Mouse (Mus musculus) CH12.LX (cell line): Measurements from ENCODE around the gene Socs7. TPM values are rescaled to one million over a fixed set of nuclear protein-coding genes. Genes with fewer than 3 reads are reported as not detected.

Experiments
- DNase-seq: peaks from one replicate; pipeline ENCODE4 v3.0.0-alpha.2; 2013; ENCODE audit errors: extremely low read depth
- H3K27ac ChIP-seq: 2 replicates; pipeline ENCODE4 v1.5.1; 2012; ENCODE audit warnings: low read depth, mild to moderate bottlenecking, control low read depth, moderate library complexity; ENCODE audit not compliant: insufficient read depth
- H3K27me3 ChIP-seq: replicated peaks from 2 replicates; pipeline ENCODE3; 2012; ENCODE audit warnings: inconsistent platforms
- H3K36me3 ChIP-seq, 2 experiments: replicated peaks in 1 of 2; 2 replicates each; pipeline versions ENCODE3 to v1.6.1; 2012; ENCODE audit warnings: inconsistent platforms in 1 of 2, low read length in 1 of 2, mild to moderate bottlenecking in 1 of 2, mixed read lengths in 1 of 2, moderate library complexity in 1 of 2; ENCODE audit not compliant: control insufficient read depth in 1 of 2, insufficient read depth in 1 of 2
- H3K4me1 ChIP-seq, 2 experiments: 2 replicates each; pipeline ENCODE4 v1.6.1; 2012; ENCODE audit warnings: inconsistent platforms in 1 of 2, moderate library complexity in 1 of 2; ENCODE audit not compliant: insufficient read depth in 2 of 2, control insufficient read depth in 1 of 2
- H3K4me2 ChIP-seq: 2 replicates; pipeline ENCODE4 v1.6.1; 2012; ENCODE audit warnings: low read depth, mild to moderate bottlenecking, control low read depth; ENCODE audit not compliant: poor library complexity, insufficient read depth, severe bottlenecking
- H3K4me3 ChIP-seq, 3 experiments: fragments of 150-350 bp in 1 of 3; sonication (generic) in 1 of 3; replicated peaks in 1 of 3; 2 replicates each; pipeline versions ENCODE3 to v1.5.1; 2011 to 2012; ENCODE audit warnings: low read depth in 2 of 3, low read length in 2 of 3, mild to moderate bottlenecking in 2 of 3, moderate library complexity in 2 of 3, control low read depth in 1 of 3, improper control_type of control experiment in 1 of 3, inconsistent platforms in 1 of 3, mixed read lengths in 1 of 3; ENCODE audit not compliant: poor library complexity in 1 of 3
- H3K79me2 ChIP-seq: replicated peaks from 2 replicates; pipeline ENCODE4 v1.6.1; 2012; ENCODE audit warnings: mild to moderate bottlenecking, moderate library complexity; ENCODE audit not compliant: control insufficient read depth, poor library complexity, insufficient read depth, severe bottlenecking; ENCODE audit errors: extremely low read depth
- H3K9ac ChIP-seq: 2 replicates; pipeline ENCODE4 v1.6.1; 2012; ENCODE audit warnings: low read depth, mild to moderate bottlenecking, control low read depth, moderate library complexity; ENCODE audit not compliant: insufficient read depth
- H3K9me3 ChIP-seq: replicated peaks from 2 replicates; pipeline ENCODE3; 2012; ENCODE audit warnings: low read length, inconsistent platforms, mixed read lengths
- BHLHE40 ChIP-seq: IDR thresholded peaks from 2 replicates; pipeline ENCODE4 v1.6.1; 2011; ENCODE audit warnings: mild to moderate bottlenecking, low read depth, low read length, improper control_type of control experiment
- CHD1 ChIP-seq: IDR thresholded peaks from 2 replicates; pipeline ENCODE4 v1.6.1; 2012; ENCODE audit warnings: low read depth, low read length, improper control_type of control experiment, inconsistent platforms
- CHD2 ChIP-seq: IDR thresholded peaks from 2 replicates; pipeline ENCODE4 v1.6.1; 2011; ENCODE audit warnings: low read length, improper control_type of control experiment
- CTCF ChIP-seq, 2 experiments: IDR thresholded peaks in 1 of 2; conservative IDR thresholded peaks in 1 of 2; 2 replicates each; pipeline ENCODE4 v1.5.1; 2011 to 2012; ENCODE audit warnings: low read depth in 2 of 2, low read length in 2 of 2, improper control_type of control experiment in 1 of 2, inconsistent platforms in 1 of 2, mild to moderate bottlenecking in 1 of 2, moderate library complexity in 1 of 2
- E2F4 ChIP-seq: IDR thresholded peaks from 2 replicates; pipeline ENCODE4 v1.6.1; 2011; ENCODE audit warnings: low read depth, low read length, improper control_type of control experiment; ENCODE audit not compliant: insufficient replicate concordance
- ELF1 ChIP-seq: IDR thresholded peaks from 2 replicates; pipeline ENCODE4 v1.6.1; 2014; ENCODE audit warnings: low read depth, mild to moderate bottlenecking, inconsistent platforms, low read length, improper control_type of control experiment
- EP300 ChIP-seq: IDR thresholded peaks from 2 replicates; pipeline ENCODE4 v1.6.1; 2011; ENCODE audit warnings: low read length, improper control_type of control experiment
- ETS1 ChIP-seq: conservative IDR thresholded peaks from 2 replicates; pipeline ENCODE4 v1.6.1; 2012; ENCODE audit warnings: low read depth, mild to moderate bottlenecking, inconsistent platforms, low read length, improper control_type of control experiment, moderate library complexity
- GABPA ChIP-seq: IDR thresholded peaks from 2 replicates; pipeline ENCODE4 v1.6.1; 2012; ENCODE audit warnings: low read depth, low read length, improper control_type of control experiment, inconsistent platforms; ENCODE audit not compliant: insufficient replicate concordance
- HCFC1 ChIP-seq: IDR thresholded peaks from 2 replicates; pipeline ENCODE4 v1.6.1; 2012; ENCODE audit warnings: low read depth, mild to moderate bottlenecking, inconsistent platforms, low read length, improper control_type of control experiment
- IRF4 ChIP-seq: IDR thresholded peaks from 2 replicates; pipeline ENCODE4 v1.6.1; 2014; ENCODE audit warnings: low read depth, mild to moderate bottlenecking, inconsistent platforms, low read length, improper control_type of control experiment
- JUN ChIP-seq: IDR thresholded peaks from 2 replicates; pipeline ENCODE4 v1.6.1; 2011; ENCODE audit warnings: low read depth, mild to moderate bottlenecking, low read length, improper control_type of control experiment, moderate library complexity; ENCODE audit not compliant: insufficient read depth
- JUND ChIP-seq: conservative IDR thresholded peaks from 2 replicates; pipeline ENCODE4 v1.6.1; 2011; ENCODE audit warnings: low read depth, low read length, improper control_type of control experiment
- KAT2A ChIP-seq: IDR thresholded peaks from 2 replicates; pipeline ENCODE4 v1.6.1; 2012; ENCODE audit warnings: low read length, improper control_type of control experiment, inconsistent platforms; ENCODE audit not compliant: insufficient replicate concordance
- MAFK ChIP-seq: IDR thresholded peaks from 2 replicates; pipeline ENCODE4 v1.6.1; 2011; ENCODE audit warnings: low read length, improper control_type of control experiment; ENCODE audit not compliant: insufficient replicate concordance
- MAX ChIP-seq: IDR thresholded peaks from 2 replicates; pipeline ENCODE4 v1.6.1; 2011; ENCODE audit warnings: low read length, improper control_type of control experiment
- MAZ ChIP-seq: IDR thresholded peaks from 2 replicates; pipeline ENCODE4 v1.6.1; 2012; ENCODE audit warnings: low read depth, mild to moderate bottlenecking, inconsistent platforms, low read length, improper control_type of control experiment, moderate library complexity
- MEF2A ChIP-seq: IDR thresholded peaks from 2 replicates; pipeline ENCODE4 v1.6.1; 2014; ENCODE audit warnings: low read depth, mild to moderate bottlenecking, inconsistent platforms, low read length, improper control_type of control experiment, borderline replicate concordance
- MXI1 ChIP-seq: IDR thresholded peaks from 2 replicates; pipeline ENCODE4 v1.6.1; 2011; ENCODE audit warnings: mild to moderate bottlenecking, low read depth, low read length, improper control_type of control experiment
- MYC ChIP-seq: IDR thresholded peaks from 2 replicates; pipeline ENCODE4 v1.6.1; 2011; ENCODE audit warnings: low read depth, mild to moderate bottlenecking, improper control_type of control experiment, low read length
- NELFE ChIP-seq: IDR thresholded peaks from 2 replicates; pipeline ENCODE4 v1.6.1; 2011; ENCODE audit warnings: low read depth, low read length, improper control_type of control experiment
- NRF1 ChIP-seq: IDR thresholded peaks from 2 replicates; pipeline ENCODE4 v1.6.1; 2014; ENCODE audit warnings: low read depth, mild to moderate bottlenecking, inconsistent platforms, low read length, improper control_type of control experiment, moderate library complexity
- PAX5 ChIP-seq: IDR thresholded peaks from 2 replicates; pipeline ENCODE4 v1.6.1; 2012; ENCODE audit warnings: low read length, inconsistent platforms, mixed read lengths
- POLR2A ChIP-seq: IDR thresholded peaks from 2 replicates; pipeline ENCODE4 v1.6.1; 2011; ENCODE audit warnings: low read depth, mild to moderate bottlenecking, improper control_type of control experiment, low read length
- POLR2AphosphoS2 ChIP-seq: IDR thresholded peaks from 2 replicates; pipeline ENCODE4 v1.6.1; 2011; ENCODE audit warnings: low read depth, low read length, improper control_type of control experiment
- RAD21 ChIP-seq: IDR thresholded peaks from 2 replicates; pipeline ENCODE4 v1.6.1; 2011; ENCODE audit warnings: low read depth, mild to moderate bottlenecking, low read length, improper control_type of control experiment, moderate library complexity
- RCOR1 ChIP-seq: conservative IDR thresholded peaks from 2 replicates; pipeline ENCODE4 v1.6.1; 2012; ENCODE audit warnings: low read depth, mild to moderate bottlenecking, inconsistent platforms, low read length, improper control_type of control experiment
- SIN3A ChIP-seq: IDR thresholded peaks from 2 replicates; pipeline ENCODE4 v1.6.1; 2012; ENCODE audit warnings: low read length, improper control_type of control experiment, inconsistent platforms
- SMC3 ChIP-seq: IDR thresholded peaks from 2 replicates; pipeline ENCODE4 v1.6.1; 2011; ENCODE audit warnings: low read depth, low read length, improper control_type of control experiment
- TBP ChIP-seq: conservative IDR thresholded peaks from 2 replicates; pipeline ENCODE4 v1.6.1; 2011; ENCODE audit warnings: low read depth, low read length, improper control_type of control experiment
- TCF12 ChIP-seq: IDR thresholded peaks from 2 replicates; pipeline ENCODE4 v1.6.1; 2014; ENCODE audit warnings: low read depth, mild to moderate bottlenecking, inconsistent platforms, low read length, improper control_type of control experiment
- UBTF ChIP-seq: IDR thresholded peaks from 2 replicates; pipeline ENCODE4 v1.6.1; 2012; ENCODE audit warnings: low read depth, mild to moderate bottlenecking, inconsistent platforms, low read length, improper control_type of control experiment, moderate library complexity
- USF1 ChIP-seq: IDR thresholded peaks from 2 replicates; pipeline ENCODE4 v1.6.1; 2014; ENCODE audit warnings: low read depth, mild to moderate bottlenecking, inconsistent platforms, low read length, improper control_type of control experiment
- USF2 ChIP-seq: conservative IDR thresholded peaks from 2 replicates; pipeline ENCODE4 v1.6.1; 2011; ENCODE audit warnings: low read depth, low read length, improper control_type of control experiment
- ZC3H11A ChIP-seq: IDR thresholded peaks from 2 replicates; pipeline ENCODE4 v1.6.1; 2012; ENCODE audit warnings: low read depth, mild to moderate bottlenecking, inconsistent platforms, low read length, improper control_type of control experiment
- ZKSCAN1 ChIP-seq: IDR thresholded peaks from 2 replicates; pipeline ENCODE4 v1.6.1; 2012; ENCODE audit warnings: low read depth, inconsistent platforms, low read length, improper control_type of control experiment, borderline replicate concordance
- ZMIZ1 ChIP-seq: IDR thresholded peaks from 2 replicates; pipeline ENCODE4 v1.6.1; 2012; ENCODE audit warnings: low read depth, mild to moderate bottlenecking, inconsistent platforms, low read length, improper control_type of control experiment
- ZNF384 ChIP-seq: IDR thresholded peaks from 2 replicates; pipeline ENCODE4 v1.6.1; 2012; ENCODE audit warnings: low read depth, low read length, improper control_type of control experiment, inconsistent platforms
- dilution Hi-C: fragments of 300-500 bp; cut with MboI; formaldehyde crosslinking; loops from 2 replicates; pipeline ENCODE4 v1.14.3; 2020; ENCODE audit warnings: low sequenced_read_pairs; ENCODE audit not compliant: extremely low pct_unique_long_range_greater_than_20kb, extremely low pct_ligation_motif_present
- in situ Hi-C: fragments of 300-500 bp; cut with MboI; formaldehyde crosslinking; loops from 3 replicates; pipeline ENCODE4 v1.14.3; 2019; ENCODE audit warnings: low sequenced_read_pairs, low pct_ligation_motif_present, low pct_unique_long_range_greater_than_20kb, mixed read lengths
- polyA plus RNA-seq: library from polyadenylated mRNA; unstranded; fragments of >175 nt; gene quantifications from 2 replicates; pipeline ENCODE4 v1.2.1, GENCODE M21; 2012; ENCODE audit warnings: low read depth; ENCODE audit not compliant: insufficient read length
- total RNA-seq, 2 experiments: library from RNA; depleted of rRNA; stranded (reverse); fragments of 300-350 nt in 1 of 2; fragments of >200 nt in 1 of 2; gene quantifications; 2 replicates each; pipeline ENCODE4 v1.2.3; 2012 to 2014

Socs7 gene
- total and polyA plus RNA-seq, 3 experiments, result 11.9 to 17.4 (median 15.1) TPM

DNA sequence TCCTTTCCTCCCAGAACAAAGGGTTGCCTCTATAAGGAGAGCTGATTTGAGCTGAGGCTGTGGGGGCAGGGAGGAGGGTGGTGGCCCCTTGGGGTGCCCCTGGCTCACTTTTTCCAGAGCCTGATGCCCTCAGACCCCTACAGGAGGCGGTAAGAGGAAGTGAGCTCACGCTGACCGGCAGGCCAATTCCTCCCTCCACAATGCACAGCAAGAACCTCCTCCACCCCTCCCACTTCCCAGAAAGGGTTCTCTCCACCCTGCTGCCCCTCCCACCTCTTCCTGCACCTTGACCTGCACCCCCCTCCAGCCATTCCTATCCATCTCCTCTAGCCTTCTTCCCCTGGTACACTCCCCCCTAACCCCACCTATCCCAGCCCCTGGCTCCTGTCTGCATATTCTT lies 49.8 kb downstream of the Socs7 start:
- peaks cover 24 to 50% of the 10 kb centered on the region in 2 experiments for H3K4me1 ChIP-seq
- in situ Hi-C loops, result no loop called here
- peak; percentile 72 for DNase-seq
- H3K79me2 ChIP-seq, result no peaks in the 10 kb centered on the region
- no peaks in the 10 kb centered on the region for H3K36me3 ChIP-seq
- dilution Hi-C loops, result no loop called here
- H3K4me3 ChIP-seq, result peak overlapping the region in 2 of 3 experiments; percentile 28 to 29
- H3K27me3 ChIP-seq, result peaks cover 7% of the 10 kb centered on the region
- no peak overlapping the region for H3K9ac ChIP-seq
- H3K4me2 ChIP-seq, result peak overlapping the region; percentile 7; the same call in 1 of the 2 replicates
- H3K27ac ChIP-seq, result no peak overlapping the region
- H3K9me3 ChIP-seq, result no peaks in the 10 kb centered on the region
- no peak for TF ChIP-seq ZC3H11A
- peak; percentile 54 for TF ChIP-seq POLR2A
- TF ChIP-seq MAZ, result peak; percentile 89
- peak; percentile 42; the same call in 1 of the 2 replicates for TF ChIP-seq NELFE
- peak; percentile 76 for TF ChIP-seq TCF12
- peak; percentile 89 for TF ChIP-seq JUN
- peak; percentile 61; the same call in 1 of the 2 replicates for TF ChIP-seq RCOR1
- TF ChIP-seq ETS1, result peak; percentile 86
- peak; percentile 27; the same call in 1 of the 2 replicates for TF ChIP-seq SMC3
- no peak for TF ChIP-seq MYC
- TF ChIP-seq UBTF, result no peak
- no peak for TF ChIP-seq ZNF384
- peak; percentile 77 for TF ChIP-seq ELF1
- TF ChIP-seq EP300, result peak; percentile 86
- TF ChIP-seq HCFC1, result peak; percentile 61; the same call in 1 of the 2 replicates
- peak; percentile 84; the same call in 1 of the 2 replicates for TF ChIP-seq IRF4
- TF ChIP-seq USF2, result no peak
- no peak; the same call in none of the 2 replicates for TF ChIP-seq RAD21
- TF ChIP-seq BHLHE40, result peak; percentile 59
- peak; percentile 79 for TF ChIP-seq SIN3A
- TF ChIP-seq CHD2, result peak; percentile 90
- peak; percentile 84 for TF ChIP-seq MEF2A
- no peak for TF ChIP-seq TBP
- no peak for TF ChIP-seq GABPA
- no peak for TF ChIP-seq PAX5
- no peak for TF ChIP-seq POLR2AphosphoS2
- TF ChIP-seq NRF1, result peak; percentile 46
- TF ChIP-seq CTCF (conservative IDR thresholded peaks at IDR 0.05 in 1 of 2, IDR thresholded peaks at IDR 0.05 in 1 of 2; ENCODE audit: low read depth in 2 of 2, low read length in 2 of 2), result peak in 1 of 2 experiments; percentile 18; a peak in 2 of 4 replicates
- TF ChIP-seq MXI1, result peak; percentile 58; the same call in 1 of the 2 replicates
- TF ChIP-seq MAX, result peak; percentile 61
- TF ChIP-seq MAFK, result 0 out of 2 replicates have a peak, but pooled peaks have one; percentile 9
- 0 out of 2 replicates have a peak, but pooled peaks have one; percentile 48 for TF ChIP-seq KAT2A
- peak; percentile 83 for TF ChIP-seq JUND
- TF ChIP-seq ZKSCAN1, result no peak
- no peak for TF ChIP-seq USF1
- no peak for TF ChIP-seq CHD1
- TF ChIP-seq ZMIZ1, result 0 out of 2 replicates have a peak, but pooled peaks have one; percentile 60
- TF ChIP-seq E2F4, result no peak
